Mouse (Mus musculus): ENCODE results near the gene Gm10181. TPM values are rescaled to one million over a fixed set of nuclear protein-coding genes. Genes with fewer than 3 reads are reported as not detected.

Gm10181 gene
- polyA plus RNA-seq (2015; fragmentation: Nextera tagmentation; extraction: Ambion mirVana), result not detected in 2 replicates

- no peaks in the 10 kb centered on the region for H3K36me3 ChIP-seq (ENCODE audit: control insufficient read depth, insufficient read depth, low read length)
- no peaks in the 10 kb centered on the region for H3K4me1 ChIP-seq (ENCODE audit: control insufficient read depth, insufficient read depth, low read length)
- H3K9ac ChIP-seq (ENCODE audit: low read depth, low read length), result no peak within 1 kb of the TSS
- H3K27me3 ChIP-seq (ENCODE audit: control insufficient read depth, insufficient read depth, low read depth, low read length), result no peaks in the 10 kb centered on the region
- no peak within 1 kb of the TSS for H3K4me3 ChIP-seq (ENCODE audit: low read depth, low read length)
- no peak within 1 kb of the TSS for H3K4me2 ChIP-seq (ENCODE audit: low read length)
- H3K27ac ChIP-seq (ENCODE audit: low read length), result no peak within 1 kb of the TSS
- WGBS, result 75% methylated on average over 2 of the region's 2 CpGs
- H3K9me3 ChIP-seq (replicated peaks; ENCODE audit: control insufficient read depth, low read length, poor library complexity, severe bottlenecking), result no peaks in the 10 kb centered on the region
- no peak for ATAC-seq
Observed at GRCm38 (mm10) chr9:25089122-25089521, at the start of gene Gm10181. Gm10181 (plus strand) TSS chr9:25089422.

GRCm38 (mm10) chr9:25041665-25042064, 47.6 kb upstream of the Gm10181 start:
- Histone ChIP-seq H3K9me3 (replicated peaks; ENCODE audit: control insufficient read depth, low read length, poor library complexity, severe bottlenecking) (no peaks in the 10 kb centered on the region), H3K27me3 (ENCODE audit: control insufficient read depth, insufficient read depth, low read depth, low read length) (no peaks in the 10 kb centered on the region), H3K27ac (ENCODE audit: low read length) (no peak overlapping the region), H3K4me1 (ENCODE audit: control insufficient read depth, insufficient read depth, low read length) (no peaks in the 10 kb centered on the region), H3K4me2 (ENCODE audit: low read length) (no peak overlapping the region), H3K9ac (ENCODE audit: low read depth, low read length) (no peak overlapping the region), H3K36me3 (ENCODE audit: control insufficient read depth, insufficient read depth, low read length) (no peaks in the 10 kb centered on the region), H3K4me3 (ENCODE audit: low read depth, low read length) (no peak overlapping the region)
- ATAC-seq, result peak; percentile 39
- WGBS, result 27% methylated on average over 6 of the region's 6 CpGs

GRCm38 (mm10) chr9:25042162-25043111, 46.8 kb upstream of the Gm10181 start:
- no peak overlapping the region for H3K27ac ChIP-seq (ENCODE audit: low read length)
- no peaks in the 10 kb centered on the region for H3K27me3 ChIP-seq (ENCODE audit: control insufficient read depth, insufficient read depth, low read depth, low read length)
- no peaks in the 10 kb centered on the region for H3K36me3 ChIP-seq (ENCODE audit: control insufficient read depth, insufficient read depth, low read length)
- WGBS, result 80% methylated on average over 15 of the region's 15 CpGs
- ATAC-seq, result no peak
- H3K4me2 ChIP-seq (ENCODE audit: low read length), result no peak overlapping the region
- H3K9me3 ChIP-seq (replicated peaks; ENCODE audit: control insufficient read depth, low read length, poor library complexity, severe bottlenecking), result no peaks in the 10 kb centered on the region
- H3K4me1 ChIP-seq (ENCODE audit: control insufficient read depth, insufficient read depth, low read length), result no peaks in the 10 kb centered on the region
- no peak overlapping the region for H3K4me3 ChIP-seq (ENCODE audit: low read depth, low read length)
- H3K9ac ChIP-seq (ENCODE audit: low read depth, low read length), result no peak overlapping the region

- H3K4me1 ChIP-seq (ENCODE audit: control insufficient read depth, insufficient read depth, low read length), result no peaks in the 10 kb centered on the region
- no peak overlapping the region for H3K4me2 ChIP-seq (ENCODE audit: low read length)
- no peaks in the 10 kb centered on the region for H3K36me3 ChIP-seq (ENCODE audit: control insufficient read depth, insufficient read depth, low read length)
- H3K9me3 ChIP-seq (replicated peaks; ENCODE audit: control insufficient read depth, low read length, poor library complexity, severe bottlenecking), result no peaks in the 10 kb centered on the region
- H3K27ac ChIP-seq (ENCODE audit: low read length), result no peak overlapping the region
- no peak overlapping the region for H3K9ac ChIP-seq (ENCODE audit: low read depth, low read length)
- no peak for ATAC-seq
- 97% methylated on average over 3 of the region's 3 CpGs for WGBS
- H3K27me3 ChIP-seq (ENCODE audit: control insufficient read depth, insufficient read depth, low read depth, low read length), result no peaks in the 10 kb centered on the region
- H3K4me3 ChIP-seq (ENCODE audit: low read depth, low read length), result no peak overlapping the region
Observed at GRCm38 (mm10) chr9:25044325-25044724, 44.9 kb upstream of the Gm10181 start.

GRCm38 (mm10) chr9:25048289-25048688, 40.9 kb upstream of the Gm10181 start:
- Histone ChIP-seq H3K9ac (ENCODE audit: low read depth, low read length) (no peak overlapping the region), H3K4me3 (ENCODE audit: low read depth, low read length) (no peak overlapping the region), H3K4me1 (ENCODE audit: control insufficient read depth, insufficient read depth, low read length) (no peaks in the 10 kb centered on the region), H3K9me3 (replicated peaks; ENCODE audit: control insufficient read depth, low read length, poor library complexity, severe bottlenecking) (no peaks in the 10 kb centered on the region), H3K27me3 (ENCODE audit: control insufficient read depth, insufficient read depth, low read depth, low read length) (no peaks in the 10 kb centered on the region), H3K36me3 (ENCODE audit: control insufficient read depth, insufficient read depth, low read length) (no peaks in the 10 kb centered on the region), H3K4me2 (ENCODE audit: low read length) (no peak overlapping the region), H3K27ac (ENCODE audit: low read length) (no peak overlapping the region)
- ATAC-seq, result no peak
- WGBS, result 51% methylated on average over 2 of the region's 2 CpGs

- Histone ChIP-seq H3K9ac (ENCODE audit: low read depth, low read length) (no peak overlapping the region), H3K27me3 (ENCODE audit: control insufficient read depth, insufficient read depth, low read depth, low read length) (no peaks in the 10 kb centered on the region), H3K36me3 (ENCODE audit: control insufficient read depth, insufficient read depth, low read length) (no peaks in the 10 kb centered on the region), H3K4me1 (ENCODE audit: control insufficient read depth, insufficient read depth, low read length) (no peaks in the 10 kb centered on the region), H3K9me3 (replicated peaks; ENCODE audit: control insufficient read depth, low read length, poor library complexity, severe bottlenecking) (no peaks in the 10 kb centered on the region), H3K4me2 (ENCODE audit: low read length) (no peak overlapping the region), H3K4me3 (ENCODE audit: low read depth, low read length) (no peak overlapping the region), H3K27ac (ENCODE audit: low read length) (no peak overlapping the region)
- 81% methylated on average over 2 of the region's 2 CpGs for WGBS
- no peak for ATAC-seq
Observed at GRCm38 (mm10) chr9:25048940-25049339, 40.3 kb upstream of the Gm10181 start.

GRCm38 (mm10) chr9:25051901-25052300, 37.3 kb upstream of the Gm10181 start:
- Histone ChIP-seq H3K4me2 (ENCODE audit: low read length) (no peak overlapping the region), H3K27me3 (ENCODE audit: control insufficient read depth, insufficient read depth, low read depth, low read length) (no peaks in the 10 kb centered on the region), H3K4me3 (ENCODE audit: low read depth, low read length) (no peak overlapping the region), H3K4me1 (ENCODE audit: control insufficient read depth, insufficient read depth, low read length) (no peaks in the 10 kb centered on the region), H3K9me3 (replicated peaks; ENCODE audit: control insufficient read depth, low read length, poor library complexity, severe bottlenecking) (no peaks in the 10 kb centered on the region), H3K36me3 (ENCODE audit: control insufficient read depth, insufficient read depth, low read length) (no peaks in the 10 kb centered on the region), H3K9ac (ENCODE audit: low read depth, low read length) (no peak overlapping the region), H3K27ac (ENCODE audit: low read length) (no peak overlapping the region)
- ATAC-seq, result no peak
- 69% methylated on average over 4 of the region's 4 CpGs for WGBS

GRCm38 (mm10) chr9:25055650-25056376, 33.4 kb upstream of the Gm10181 start:
- Histone ChIP-seq H3K9ac (ENCODE audit: low read depth, low read length) (no peak overlapping the region), H3K4me2 (ENCODE audit: low read length) (no peak overlapping the region)
- no peak for ATAC-seq

GRCm38 (mm10) chr9:25058726-25059125, 30.5 kb upstream of the Gm10181 start:
- Histone ChIP-seq H3K9ac (ENCODE audit: low read depth, low read length) (no peak overlapping the region), H3K4me1 (ENCODE audit: control insufficient read depth, insufficient read depth, low read length) (no peaks in the 10 kb centered on the region), H3K27me3 (ENCODE audit: control insufficient read depth, insufficient read depth, low read depth, low read length) (no peaks in the 10 kb centered on the region), H3K27ac (ENCODE audit: low read length) (no peak overlapping the region), H3K4me2 (ENCODE audit: low read length) (no peak overlapping the region), H3K36me3 (ENCODE audit: control insufficient read depth, insufficient read depth, low read length) (no peaks in the 10 kb centered on the region), H3K9me3 (replicated peaks; ENCODE audit: control insufficient read depth, low read length, poor library complexity, severe bottlenecking) (peaks cover 5% of the 10 kb centered on the region), H3K4me3 (ENCODE audit: low read depth, low read length) (no peak overlapping the region)
- 57% methylated on average over 2 of the region's 3 CpGs for WGBS
- no peak for ATAC-seq

More at GRCm38 (mm10) chr9:25055650-25056376, 33.4 kb upstream of the Gm10181 start:
- Histone ChIP-seq H3K9me3 (replicated peaks; ENCODE audit: control insufficient read depth, low read length, poor library complexity, severe bottlenecking) (no peaks in the 10 kb centered on the region), H3K4me3 (ENCODE audit: low read depth, low read length) (no peak overlapping the region), H3K4me1 (ENCODE audit: control insufficient read depth, insufficient read depth, low read length) (no peaks in the 10 kb centered on the region), H3K27me3 (ENCODE audit: control insufficient read depth, insufficient read depth, low read depth, low read length) (no peaks in the 10 kb centered on the region), H3K27ac (ENCODE audit: low read length) (no peak overlapping the region), H3K36me3 (ENCODE audit: control insufficient read depth, insufficient read depth, low read length) (no peaks in the 10 kb centered on the region)
